Mouse (Mus musculus) megakaryocyte, embryonic 14.5 days (primary cell): Measurements from ENCODE around the gene Naa60.

ENCODE experiments used
- FLI1 ChIP-seq: IDR thresholded peaks from 2 replicates; pipeline ENCODE4 v1.6.1; 2012; ENCODE audit warnings: low read length, inconsistent platforms, mixed read lengths
- GATA1 ChIP-seq: IDR thresholded peaks from 3 replicates; pipeline ENCODE4 v1.6.1; 2012; ENCODE audit warnings: mixed read lengths, low read length, inconsistent platforms, borderline replicate concordance

DNA sequence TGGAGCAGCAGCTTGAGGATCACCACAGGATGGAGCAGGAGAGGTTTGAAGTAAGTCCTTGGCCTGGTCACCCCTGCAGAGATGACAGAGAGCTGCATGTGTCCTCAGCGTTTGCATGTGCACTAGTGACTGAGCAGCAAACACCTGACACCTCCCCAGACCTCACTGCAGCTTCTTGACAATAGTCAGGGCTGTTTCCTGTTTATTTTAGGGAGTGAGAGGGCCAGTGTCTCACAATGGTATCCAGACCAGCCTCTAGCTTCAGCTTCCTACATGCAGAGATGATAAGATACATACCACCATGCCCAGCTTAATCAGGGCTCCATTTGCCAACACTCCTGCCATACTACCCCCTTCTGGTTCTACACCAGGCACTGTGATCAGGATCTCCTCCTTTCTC, 56.4 kb downstream of the Naa60 start:
- no peak for TF ChIP-seq FLI1
- no peak for TF ChIP-seq GATA1
